14 mouse cellular contexts compared by ENCODE assay signal in the genomic region with DNA sequence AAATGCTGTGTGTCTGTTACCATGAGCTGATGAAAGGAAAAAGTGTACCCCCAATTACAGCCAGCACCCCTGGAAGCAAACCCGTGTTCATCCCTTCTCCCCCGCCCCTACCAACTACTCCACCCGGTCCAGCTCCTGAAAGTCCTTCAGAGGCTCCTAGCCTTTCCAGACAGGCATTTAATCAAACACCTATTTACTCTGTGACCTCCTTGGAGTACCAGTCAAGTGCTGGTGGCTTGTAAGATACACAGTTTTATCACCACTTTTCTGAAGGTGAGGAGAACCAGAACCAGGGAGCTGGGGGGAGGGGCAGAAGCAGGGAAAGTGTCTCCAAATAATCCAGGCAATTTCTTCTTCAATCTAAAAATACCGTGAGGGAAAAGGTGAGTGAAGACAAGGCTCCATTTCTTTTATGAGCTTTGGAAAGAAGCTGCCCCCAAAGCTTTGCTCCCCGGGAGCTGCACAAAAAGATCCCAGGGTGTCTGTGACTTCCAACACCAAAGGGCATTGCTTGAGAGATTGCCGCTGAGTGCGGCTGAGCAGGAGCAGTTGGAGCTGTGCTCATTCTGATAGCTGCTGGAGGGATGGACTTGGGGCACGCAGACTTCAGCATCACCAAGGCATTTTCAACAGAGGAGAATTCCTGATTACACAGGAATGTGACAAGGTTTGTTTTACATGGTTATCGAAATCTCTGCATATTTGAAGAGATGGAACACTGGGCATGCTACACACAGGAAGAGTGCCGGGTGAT.
"Had no signal": no experiment of that assay in that cellular context is flagged by ENCODE, and none has a peak within 500 bp of the region (broad histone marks: within the 10 kb centered on the region; RNA-seq: fewer than 3 reads in every experiment).

No protein-coding gene starts in this region.

- H3K36me3 ChIP-seq: limb, embryonic 12.5 days; limb, embryonic 15.5 days; lung, embryonic 15.5 days had no signal

- DNase-seq: kidney, postnatal 14 days; kidney, postnatal 4 days; left cerebral cortex, postnatal 4 days; liver, postnatal 0 days; lung, postnatal 10 days; lung, postnatal 4 days; midbrain, embryonic 14.5 days; thymus, postnatal 25 days had no signal

- H3K4me2 ChIP-seq: limb, embryonic 12.5 days; limb, embryonic 15.5 days; liver, embryonic 11.5 days; lung, embryonic 15.5 days; midbrain, embryonic 11.5 days had no signal

- ATAC-seq: liver, postnatal 0 days had no signal

- H3K9ac ChIP-seq: limb, embryonic 12.5 days; limb, embryonic 15.5 days; liver, embryonic 14.5 days; liver, postnatal 0 days; lung, embryonic 15.5 days had no signal

- H3K27me3 ChIP-seq: limb, embryonic 15.5 days had no signal

- H3K9me3 ChIP-seq: limb, embryonic 12.5 days; limb, embryonic 15.5 days; lung, embryonic 15.5 days had no signal

- H3K4me1 ChIP-seq: limb, embryonic 12.5 days; limb, embryonic 15.5 days had no signal

- H3K4me3 ChIP-seq: limb, embryonic 12.5 days; limb, embryonic 15.5 days; lung, embryonic 15.5 days had no signal

- H3K27ac ChIP-seq: limb, embryonic 12.5 days; limb, embryonic 15.5 days; liver, embryonic 14.5 days; lung, embryonic 15.5 days had no signal
